Mouse (Mus musculus) embryonic stem cell, embryonic (primary cell): ENCODE results near the gene 2010111I01Rik.
"Not testable (repeated sequence)": the region's sequence is repeated elsewhere in the genome, so short reads cannot be mapped to it uniquely, and the experiment has no call there.

Experiments used
- CTCF ChIA-PET, 4 experiments: fragments of 300-600 bp in 2 of 4; fragments of 350-600 bp in 2 of 4; sonication (Branson Sonifier 250); formaldehyde crosslinking; loops; one replicate each; lab custom pipeline; 2022; ENCODE audit warnings: inconsistent platforms in 2 of 4; lab: Charles Lee
- POLR2A ChIA-PET, 4 experiments: fragments of 300-600 bp in 2 of 4; fragments of 350-600 bp in 2 of 4; sonication (Branson Sonifier 250); formaldehyde crosslinking; loops; one replicate each; lab custom pipeline; 2022; ENCODE audit warnings: antibody characterized with exemption in 4 of 4, inconsistent platforms in 1 of 4; lab: Charles Lee

The 2010111I01Rik gene

GRCm38 (mm10) chr13:62964640-62965311 is at the start of gene 2010111I01Rik:
Gene 2010111I01Rik, plus strand, starts transcription at chr13:62964893.
- ChIA-PET CTCF (interaction anchor here in 2 of 4 experiments (0.6 to 0.9 kb wide), 2 partner anchors 45 kb away, joined by 3 read pairs; no protein-coding TSS in a partner anchor), POLR2A (interaction anchor here in 3 of 4 experiments (0.6 to 2.0 kb wide), 14 partner anchors 8 to 377 kb away, joined by 3 to 6 read pairs (median 3); no protein-coding TSS in a partner anchor)

- POLR2A ChIA-PET, result no interaction called here
- CTCF ChIA-PET, result interaction anchor here in 1 of 4 experiments (1.6 kb wide), 1 partner anchor 439 kb away, joined by 4 read pairs; no protein-coding TSS in a partner anchor
These were observed 48.0 kb upstream of the 2010111I01Rik start for GRCm38 (mm10) chr13:62916675-62917074.

- CTCF ChIA-PET, result interaction anchor here in 2 of 4 experiments (0.6 to 1.6 kb wide), 2 partner anchors 25 to 438 kb away, joined by 4 to 5 read pairs; no protein-coding TSS in a partner anchor
- POLR2A ChIA-PET, result no interaction called here
These were observed 47.1 kb upstream of the 2010111I01Rik start for GRCm38 (mm10) chr13:62917416-62918110.

- CTCF ChIA-PET, result interaction anchor here (0.5 to 1.9 kb wide), 47 partner anchors 9 to 1035 kb away, joined by 3 to 14 read pairs (median 3); partner anchors contain the start of gene 2010111I01Rik (in 2 of the 4)
- POLR2A ChIA-PET, result interaction anchor here in 2 of 4 experiments (0.6 to 1.1 kb wide), 3 partner anchors 168 to 511 kb away, joined by 3 read pairs; no protein-coding TSS in a partner anchor
These were observed 44.9 kb upstream of the 2010111I01Rik start for GRCm38 (mm10) chr13:62919647-62920341.

- ChIA-PET POLR2A (no interaction called here), CTCF (interaction anchor here in 1 of 4 experiments (0.9 to 1.1 kb wide), 2 partner anchors 409 to 413 kb away, joined by 3 to 5 read pairs; no protein-coding TSS in a partner anchor)
These were observed 42.0 kb upstream of the 2010111I01Rik start for GRCm38 (mm10) chr13:62922645-62923044.

- ChIA-PET POLR2A (interaction anchor here in 1 of 4 experiments (0.7 kb wide), 1 partner anchor 37 kb away, joined by 3 read pairs; no protein-coding TSS in a partner anchor), CTCF (interaction anchor here in 1 of 4 experiments (0.9 to 1.1 kb wide), 2 partner anchors 408 to 412 kb away, joined by 3 to 5 read pairs; no protein-coding TSS in a partner anchor)
These were observed 41.5 kb upstream of the 2010111I01Rik start for GRCm38 (mm10) chr13:62923182-62923581.

- CTCF ChIA-PET, result interaction anchor here (0.6 to 3.1 kb wide), 18 partner anchors 21 to 1173 kb away, joined by 3 to 25 read pairs (median 6); no protein-coding TSS in a partner anchor
- POLR2A ChIA-PET, result interaction anchor here in 2 of 4 experiments (0.7 kb wide), 4 partner anchors 262 to 1154 kb away, joined by 3 to 6 read pairs (median 4); no protein-coding TSS in a partner anchor
These were observed 38.2 kb upstream of the 2010111I01Rik start for GRCm38 (mm10) chr13:62926479-62926878.

GRCm38 (mm10) chr13:62927470-62927869 is 37.2 kb upstream of the 2010111I01Rik start:
- ChIA-PET CTCF (interaction anchor here in 2 of 4 experiments (0.6 to 3.0 kb wide), 4 partner anchors 403 to 409 kb away, joined by 3 to 18 read pairs (median 6); no protein-coding TSS in a partner anchor), POLR2A (no interaction called here)

GRCm38 (mm10) chr13:62929144-62929543 is 35.5 kb upstream of the 2010111I01Rik start:
- POLR2A ChIA-PET, CTCF ChIA-PET: not testable (repeated sequence)

- CTCF ChIA-PET, result no interaction called here
- POLR2A ChIA-PET, result no interaction called here
These were observed 34.8 kb upstream of the 2010111I01Rik start for GRCm38 (mm10) chr13:62929766-62930389.

GRCm38 (mm10) chr13:62932452-62932851 is 32.2 kb upstream of the 2010111I01Rik start:
- POLR2A ChIA-PET, result no interaction called here
- CTCF ChIA-PET, result interaction anchor here in 1 of 4 experiments (1.2 kb wide), 1 partner anchor 13 kb away, joined by 3 read pairs; no protein-coding TSS in a partner anchor

GRCm38 (mm10) chr13:62939371-62939770 is 25.3 kb upstream of the 2010111I01Rik start:
- ChIA-PET CTCF (interaction anchor here in 1 of 4 experiments (1.3 kb wide), 1 partner anchor 20 kb away, joined by 3 read pairs; no protein-coding TSS in a partner anchor), POLR2A (interaction anchor here in 1 of 4 experiments (0.8 kb wide), 1 partner anchor 1214 kb away, joined by 3 read pairs; no protein-coding TSS in a partner anchor)

- POLR2A ChIA-PET, result interaction anchor here in 1 of 4 experiments (0.8 kb wide), 1 partner anchor 1214 kb away, joined by 3 read pairs; no protein-coding TSS in a partner anchor
- CTCF ChIA-PET, result interaction anchor here in 2 of 4 experiments (0.6 to 1.3 kb wide), 2 partner anchors 17 to 20 kb away, joined by 3 read pairs; no protein-coding TSS in a partner anchor
These were observed 24.9 kb upstream of the 2010111I01Rik start for GRCm38 (mm10) chr13:62939797-62940196.

- ChIA-PET CTCF (no interaction called here), POLR2A (interaction anchor here in 1 of 4 experiments (0.6 kb wide), 1 partner anchor 741 kb away, joined by 4 read pairs; no protein-coding TSS in a partner anchor)
These were observed 24.0 kb upstream of the 2010111I01Rik start for GRCm38 (mm10) chr13:62940721-62941120.

GRCm38 (mm10) chr13:62941341-62942005 is 23.2 kb upstream of the 2010111I01Rik start:
- ChIA-PET CTCF (no interaction called here), POLR2A (no interaction called here)

- CTCF ChIA-PET, result interaction anchor here in 1 of 4 experiments (0.8 kb wide), 1 partner anchor 379 kb away, joined by 4 read pairs; no protein-coding TSS in a partner anchor
- POLR2A ChIA-PET, result no interaction called here
These were observed 21.3 kb upstream of the 2010111I01Rik start for GRCm38 (mm10) chr13:62943274-62943830.
